Mouse (Mus musculus) limb, embryonic 15.5 days (tissue): ENCODE data around the gene Pon3. TPM values are rescaled to one million over a fixed set of nuclear protein-coding genes. Genes with fewer than 3 reads are reported as not detected.

Experiments used
- ATAC-seq: fragments of 200-750 bp; cut with Nextera tagmentation; 2 replicates; pipeline ENCODE4 v1.8.0; 2017; ENCODE audit warnings: low read depth, moderate TSS enrichment; ENCODE audit not compliant: insufficient number of reproducible peaks, low FRiP score, low TSS enrichment
- H3K27ac ChIP-seq: fragments of 300-500 bp; sonication (generic); 2 replicates; pipeline ENCODE4 v1.5.1; 2015; ENCODE audit warnings: moderate library complexity, mild to moderate bottlenecking, inconsistent platforms
- H3K27me3 ChIP-seq: fragments of 300-500 bp; sonication (generic); 2 replicates; pipeline ENCODE4 v1.6.1; 2015; ENCODE audit warnings: inconsistent platforms
- H3K36me3 ChIP-seq: fragments of 300-500 bp; sonication (generic); 2 replicates; pipeline ENCODE4 v1.6.1; 2015; ENCODE audit warnings: inconsistent platforms
- H3K4me1 ChIP-seq: fragments of 300-500 bp; sonication (generic); 2 replicates; pipeline ENCODE4 v1.6.1; 2015; ENCODE audit warnings: inconsistent platforms
- H3K4me2 ChIP-seq: fragments of 300-500 bp; sonication (generic); 2 replicates; pipeline ENCODE4 v1.6.1; 2015; ENCODE audit warnings: mild to moderate bottlenecking, inconsistent platforms
- H3K4me3 ChIP-seq: fragments of 300-500 bp; sonication (generic); 2 replicates; pipeline ENCODE4 v1.5.1; 2015; ENCODE audit warnings: mild to moderate bottlenecking, inconsistent platforms
- H3K9ac ChIP-seq: fragments of 300-500 bp; sonication (generic); 2 replicates; pipeline ENCODE4 v1.6.1; 2015; ENCODE audit warnings: inconsistent platforms
- H3K9me3 ChIP-seq: fragments of 300-500 bp; sonication (generic); 2 replicates; pipeline ENCODE4 v1.6.1; 2016; ENCODE audit warnings: inconsistent platforms
- WGBS: fragments of 180-500 bp; shearing (Covaris S2); methylation state at CpG from one replicate; pipeline ENCODE4 v1.1.7; 2015; 5-methylcytosine and 5-hydroxymethylcytosine counted together
- polyA plus RNA-seq: library from polyadenylated mRNA; unstranded; fragments of >200 nt; fragmentation: Nextera tagmentation; extraction: Ambion mirVana; gene quantifications from 2 replicates; pipeline ENCODE4 v1.2.1, GENCODE M21; 2015

Gene Pon3
- polyA plus RNA-seq, 1 experiment from 2014 or later = 10.1 TPM

- 88% methylated on average over 5 of the region's 5 CpGs for WGBS
These were observed 57.5 kb downstream of the Pon3 start for GRCm38 (mm10) chr6:5198590-5198989.

DNA sequence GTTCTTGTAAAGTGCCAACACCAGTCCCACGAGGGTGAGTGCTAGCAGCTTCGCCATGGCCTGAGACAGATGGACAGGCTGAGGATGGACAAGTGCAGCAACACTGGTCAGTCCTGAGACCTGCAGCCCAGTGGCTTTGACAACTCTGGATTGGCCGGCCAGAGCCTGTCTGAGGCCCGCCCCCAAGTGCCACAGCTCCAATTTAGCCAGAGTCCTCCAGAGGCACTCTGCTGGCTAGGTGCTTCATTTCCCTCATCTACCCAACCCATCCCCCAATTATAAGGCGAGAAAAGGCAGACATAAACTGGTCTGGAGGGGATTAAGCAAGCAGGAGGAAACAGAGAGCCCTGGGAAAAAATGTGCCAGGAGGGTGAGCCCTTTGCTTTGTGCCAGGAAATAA is 62.4 kb downstream of the Pon3 start, which contains the start of gene Pon1:
Gene Pon1 (minus strand): TSS at position 254 of the 400 bp plus-strand sequence.
- no peak for ATAC-seq
- Histone ChIP-seq H3K27me3 (no peaks in the 10 kb centered on the region), H3K36me3 (no peaks in the 10 kb centered on the region), H3K4me1 (no peaks in the 10 kb centered on the region), H3K4me3 (no peak within 1 kb of the TSS), H3K27ac (no peak within 1 kb of the TSS), H3K4me2 (no peak within 1 kb of the TSS), H3K9me3 (no peaks in the 10 kb centered on the region), H3K9ac (no peak within 1 kb of the TSS)
- 34% methylated on average over 5 of the region's 5 CpGs for WGBS

More at GRCm38 (mm10) chr6:5198590-5198989, 57.5 kb downstream of the Pon3 start:
- H3K4me3 ChIP-seq = no peak overlapping the region
- H3K9ac ChIP-seq = no peak overlapping the region
- H3K4me1 ChIP-seq = no peaks in the 10 kb centered on the region
- H3K27me3 ChIP-seq = no peaks in the 10 kb centered on the region
- no peaks in the 10 kb centered on the region for H3K36me3 ChIP-seq
- no peak overlapping the region for H3K27ac ChIP-seq
- H3K4me2 ChIP-seq = no peak overlapping the region
- H3K9me3 ChIP-seq = no peaks in the 10 kb centered on the region
- ATAC-seq = no peak

GRCm38 (mm10) chr6:5190761-5191160 is 65.3 kb downstream of the Pon3 start:
- peaks cover 7% of the 10 kb centered on the region; the same call in 1 of the 2 replicates for H3K4me1 ChIP-seq
- H3K9me3 ChIP-seq = no peaks in the 10 kb centered on the region
- ATAC-seq = no peak
- H3K9ac ChIP-seq = no peak overlapping the region
- WGBS = 83% methylated on average over 4 of the region's 4 CpGs
- no peaks in the 10 kb centered on the region for H3K36me3 ChIP-seq
- H3K4me3 ChIP-seq = no peak overlapping the region
- 0 out of 2 replicates have a peak, but pooled peaks cover 2% of the 10 kb centered on the region for H3K27me3 ChIP-seq
- H3K4me2 ChIP-seq = no peak overlapping the region
- H3K27ac ChIP-seq = no peak overlapping the region

DNA sequence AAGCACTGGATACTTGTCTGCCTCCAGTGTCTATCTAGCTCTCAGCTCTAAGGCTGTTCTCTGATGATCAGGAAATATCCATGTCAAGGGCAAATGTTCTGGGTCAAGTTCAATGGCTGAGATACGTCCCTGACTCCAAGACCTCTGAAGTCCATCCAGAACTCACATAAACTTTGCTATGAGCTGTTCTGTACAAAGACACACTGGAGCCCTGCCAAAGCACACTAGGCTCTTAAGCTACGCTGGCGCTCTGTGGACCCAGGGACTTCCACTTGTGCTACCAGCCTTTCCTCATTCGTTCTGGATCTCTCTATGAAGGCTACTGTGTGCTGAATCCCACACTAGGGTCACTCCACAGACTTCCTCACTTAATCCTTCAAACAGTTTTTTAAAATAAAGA is 66.6 kb downstream of the Pon3 start:
- Histone ChIP-seq H3K27me3 (0 out of 2 replicates have a peak, but pooled peaks cover 2% of the 10 kb centered on the region), H3K4me3 (no peak overlapping the region), H3K9me3 (no peaks in the 10 kb centered on the region), H3K36me3 (no peaks in the 10 kb centered on the region), H3K4me2 (no peak overlapping the region), H3K4me1 (peaks cover 7% of the 10 kb centered on the region; the same call in 1 of the 2 replicates), H3K27ac (no peak overlapping the region), H3K9ac (no peak overlapping the region)
- WGBS = 52% methylated on average over 4 of the region's 4 CpGs
- ATAC-seq = no peak

DNA sequence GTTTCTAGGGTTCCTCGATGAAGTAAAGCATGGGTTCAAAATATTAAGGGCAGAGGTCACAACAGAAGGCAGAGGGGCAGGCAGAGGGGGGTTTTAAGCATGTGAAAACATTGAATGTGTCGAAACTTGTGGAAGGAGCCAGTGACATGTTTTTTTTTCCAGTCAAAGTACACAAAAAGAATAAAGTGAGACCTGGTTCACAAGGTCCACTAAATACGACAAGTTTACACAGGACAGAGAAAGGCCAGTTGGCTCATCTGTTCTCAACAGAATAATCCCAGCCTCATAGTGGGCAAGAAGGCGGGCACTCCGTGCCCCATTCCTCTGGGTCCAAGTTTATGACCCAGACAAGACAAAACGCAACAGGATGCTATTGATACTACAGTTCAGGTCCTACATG is 67.1 kb downstream of the Pon3 start:
- Histone ChIP-seq H3K9ac (no peak overlapping the region), H3K4me3 (no peak overlapping the region), H3K36me3 (no peaks in the 10 kb centered on the region), H3K4me1 (peaks cover 7% of the 10 kb centered on the region; the same call in 1 of the 2 replicates), H3K9me3 (no peaks in the 10 kb centered on the region), H3K27me3 (0 out of 2 replicates have a peak, but pooled peaks cover 2% of the 10 kb centered on the region), H3K4me2 (no peak overlapping the region), H3K27ac (no peak overlapping the region)
- WGBS = 79% methylated on average over 6 of the region's 6 CpGs
- no peak for ATAC-seq

GRCm38 (mm10) chr6:5188036-5188435 is 68.0 kb downstream of the Pon3 start:
- H3K4me3 ChIP-seq = no peak overlapping the region
- no peak for ATAC-seq
- H3K36me3 ChIP-seq = no peaks in the 10 kb centered on the region
- H3K27ac ChIP-seq = no peak overlapping the region
- H3K9me3 ChIP-seq = no peaks in the 10 kb centered on the region
- WGBS = 65% methylated on average over 5 of the region's 5 CpGs
- H3K4me1 ChIP-seq = peaks cover 7% of the 10 kb centered on the region; the same call in 1 of the 2 replicates
- H3K9ac ChIP-seq = no peak overlapping the region
- 0 out of 2 replicates have a peak, but pooled peaks cover 2% of the 10 kb centered on the region for H3K27me3 ChIP-seq
- no peak overlapping the region for H3K4me2 ChIP-seq

DNA sequence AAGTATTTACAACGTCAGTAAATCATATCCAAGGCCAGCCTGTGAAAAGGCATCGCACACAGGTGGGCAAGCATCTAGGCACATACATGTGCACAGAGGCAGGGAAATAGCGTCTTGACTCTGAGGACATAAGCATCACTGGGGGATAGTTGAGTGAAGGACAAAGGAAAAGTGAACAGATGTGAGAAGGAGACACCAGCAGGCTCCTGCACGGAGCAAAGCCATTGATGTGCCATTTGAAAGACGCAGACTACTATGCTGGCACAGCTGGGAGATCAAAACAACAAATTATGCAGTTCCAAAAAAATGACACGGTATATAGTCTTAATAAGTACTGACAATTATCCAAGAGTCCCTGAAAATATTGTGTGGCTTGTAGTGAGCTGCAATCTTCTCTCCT is 68.5 kb downstream of the Pon3 start:
- no peak for ATAC-seq
- Histone ChIP-seq H3K4me1 (peaks cover 7% of the 10 kb centered on the region; the same call in 1 of the 2 replicates), H3K9me3 (no peaks in the 10 kb centered on the region), H3K4me2 (no peak overlapping the region), H3K27me3 (0 out of 2 replicates have a peak, but pooled peaks cover 2% of the 10 kb centered on the region), H3K36me3 (no peaks in the 10 kb centered on the region), H3K9ac (no peak overlapping the region), H3K4me3 (no peak overlapping the region), H3K27ac (no peak overlapping the region)
- 46% methylated on average over 6 of the region's 6 CpGs for WGBS

GRCm38 (mm10) chr6:5186229-5186950 is 69.7 kb downstream of the Pon3 start:
- H3K9me3 ChIP-seq = no peaks in the 10 kb centered on the region
- 0 out of 2 replicates have a peak, but pooled peaks cover 2% of the 10 kb centered on the region for H3K27me3 ChIP-seq
- H3K27ac ChIP-seq = no peak overlapping the region
- no peaks in the 10 kb centered on the region for H3K36me3 ChIP-seq
- no peak for ATAC-seq
- no peak overlapping the region for H3K9ac ChIP-seq
- peaks cover 7% of the 10 kb centered on the region; the same call in 1 of the 2 replicates for H3K4me1 ChIP-seq
- WGBS = 43% methylated on average over 7 of the region's 7 CpGs
- no peak overlapping the region for H3K4me3 ChIP-seq
- H3K4me2 ChIP-seq = no peak overlapping the region

GRCm38 (mm10) chr6:5180645-5181044 is 75.4 kb downstream of the Pon3 start:
- Histone ChIP-seq H3K4me3 (no peak overlapping the region), H3K9ac (no peak overlapping the region), H3K4me1 (peaks cover 9% of the 10 kb centered on the region), H3K9me3 (no peaks in the 10 kb centered on the region), H3K27me3 (no peaks in the 10 kb centered on the region), H3K4me2 (no peak overlapping the region), H3K27ac (no peak overlapping the region), H3K36me3 (no peaks in the 10 kb centered on the region)
- 57% methylated on average over 5 of the region's 5 CpGs for WGBS
- ATAC-seq = no peak

GRCm38 (mm10) chr6:5179189-5179588 is 76.9 kb downstream of the Pon3 start:
- Histone ChIP-seq H3K4me3 (no peak overlapping the region), H3K27ac (no peak overlapping the region), H3K9ac (no peak overlapping the region), H3K4me2 (no peak overlapping the region), H3K9me3 (no peaks in the 10 kb centered on the region), H3K4me1 (peaks cover 9% of the 10 kb centered on the region), H3K36me3 (no peaks in the 10 kb centered on the region), H3K27me3 (no peaks in the 10 kb centered on the region)
- no peak for ATAC-seq
- WGBS = 41% methylated on average over 6 of the region's 6 CpGs

- no peaks in the 10 kb centered on the region for H3K36me3 ChIP-seq
- H3K4me1 ChIP-seq = peaks cover 9% of the 10 kb centered on the region
- WGBS = 32% methylated on average over 19 of the region's 19 CpGs
- H3K27me3 ChIP-seq = no peaks in the 10 kb centered on the region
- H3K9ac ChIP-seq = no peak overlapping the region
- no peak overlapping the region for H3K27ac ChIP-seq
- peak overlapping the region; percentile 43 for H3K4me2 ChIP-seq
- ATAC-seq = no peak
- no peaks in the 10 kb centered on the region for H3K9me3 ChIP-seq
- peak overlapping the region; percentile 22 for H3K4me3 ChIP-seq
These were observed 77.9 kb downstream of the Pon3 start for GRCm38 (mm10) chr6:5177967-5178891.
